Mouse (Mus musculus) ovary, adult 18-20 months (tissue): Measurements from ENCODE around the gene Gpc5.

Experiments
- DNase-seq: peaks from one replicate; pipeline ENCODE4 v3.0.0; 2022; ENCODE audit warnings: low spot score, mixed read lengths

Gene Gpc5

GRCm38 (mm10) chr14:116308541-116308940 lies 1216.5 kb downstream of the Gpc5 start:
- no peak for DNase-seq

GRCm38 (mm10) chr14:116317491-116317890 lies 1225.5 kb downstream of the Gpc5 start:
- DNase-seq = no peak

GRCm38 (mm10) chr14:116336182-116336581 lies 1244.2 kb downstream of the Gpc5 start:
- DNase-seq = no peak

GRCm38 (mm10) chr14:116338395-116338794 lies 1246.4 kb downstream of the Gpc5 start:
- DNase-seq = no peak

- DNase-seq = no peak
These were observed 1256.5 kb downstream of the Gpc5 start for GRCm38 (mm10) chr14:116348560-116348959.

- no peak for DNase-seq
These were observed 1292.6 kb downstream of the Gpc5 start for GRCm38 (mm10) chr14:116384602-116385001.

GRCm38 (mm10) chr14:116415511-116415910 lies 1323.5 kb downstream of the Gpc5 start:
- no peak for DNase-seq

- DNase-seq = no peak
These were observed 1356.2 kb downstream of the Gpc5 start for GRCm38 (mm10) chr14:116448219-116448618.

GRCm38 (mm10) chr14:116453356-116453755 lies 1361.3 kb downstream of the Gpc5 start:
- DNase-seq = no peak

GRCm38 (mm10) chr14:116456211-116456610 lies 1364.2 kb downstream of the Gpc5 start:
- no peak for DNase-seq

GRCm38 (mm10) chr14:116473378-116474179 lies 1381.6 kb downstream of the Gpc5 start:
- no peak for DNase-seq

- no peak for DNase-seq
These were observed 1402.4 kb downstream of the Gpc5 start for GRCm38 (mm10) chr14:116494285-116494850.

- DNase-seq = no peak
These were observed 1446.2 kb downstream of the Gpc5 start for GRCm38 (mm10) chr14:116538216-116538615.

- DNase-seq = no peak
These were observed 1451.7 kb downstream of the Gpc5 start for GRCm38 (mm10) chr14:116543746-116544145.

- no peak for DNase-seq
These were observed 1459.4 kb downstream of the Gpc5 start for GRCm38 (mm10) chr14:116551401-116551800.

GRCm38 (mm10) chr14:116553316-116553715 lies 1461.3 kb downstream of the Gpc5 start:
- no peak for DNase-seq

- no peak for DNase-seq
These were observed 1466.3 kb downstream of the Gpc5 start for GRCm38 (mm10) chr14:116558141-116558800.

GRCm38 (mm10) chr14:116559990-116560389 lies 1468.0 kb downstream of the Gpc5 start:
- no peak for DNase-seq
